Mouse (Mus musculus) CH12.LX (cell line): Measurements from ENCODE around the gene 9530077C05Rik. TPM values are rescaled to one million over a fixed set of nuclear protein-coding genes. Genes with fewer than 3 reads are reported as not detected.

Experiments
- DNase-seq: peaks from one replicate; pipeline ENCODE4 v3.0.0-alpha.2; 2013; ENCODE audit errors: extremely low read depth
- H3K27ac ChIP-seq: 2 replicates; pipeline ENCODE4 v1.5.1; 2012; ENCODE audit warnings: low read depth, mild to moderate bottlenecking, control low read depth, moderate library complexity; ENCODE audit not compliant: insufficient read depth
- H3K27me3 ChIP-seq: replicated peaks from 2 replicates; pipeline ENCODE3; 2012; ENCODE audit warnings: inconsistent platforms
- H3K36me3 ChIP-seq, 2 experiments: replicated peaks in 1 of 2; 2 replicates each; pipeline versions ENCODE3 to v1.6.1; 2012; ENCODE audit warnings: inconsistent platforms in 1 of 2, low read length in 1 of 2, mild to moderate bottlenecking in 1 of 2, mixed read lengths in 1 of 2, moderate library complexity in 1 of 2; ENCODE audit not compliant: control insufficient read depth in 1 of 2, insufficient read depth in 1 of 2
- H3K4me1 ChIP-seq, 2 experiments: 2 replicates each; pipeline ENCODE4 v1.6.1; 2012; ENCODE audit warnings: inconsistent platforms in 1 of 2, moderate library complexity in 1 of 2; ENCODE audit not compliant: insufficient read depth in 2 of 2, control insufficient read depth in 1 of 2
- H3K4me2 ChIP-seq: 2 replicates; pipeline ENCODE4 v1.6.1; 2012; ENCODE audit warnings: low read depth, mild to moderate bottlenecking, control low read depth; ENCODE audit not compliant: poor library complexity, insufficient read depth, severe bottlenecking
- H3K4me3 ChIP-seq, 3 experiments: fragments of 150-350 bp in 1 of 3; sonication (generic) in 1 of 3; replicated peaks in 1 of 3; 2 replicates each; pipeline versions ENCODE3 to v1.5.1; 2011 to 2012; ENCODE audit warnings: low read depth in 2 of 3, low read length in 2 of 3, mild to moderate bottlenecking in 2 of 3, moderate library complexity in 2 of 3, control low read depth in 1 of 3, improper control_type of control experiment in 1 of 3, inconsistent platforms in 1 of 3, mixed read lengths in 1 of 3; ENCODE audit not compliant: poor library complexity in 1 of 3
- H3K79me2 ChIP-seq: replicated peaks from 2 replicates; pipeline ENCODE4 v1.6.1; 2012; ENCODE audit warnings: mild to moderate bottlenecking, moderate library complexity; ENCODE audit not compliant: control insufficient read depth, poor library complexity, insufficient read depth, severe bottlenecking; ENCODE audit errors: extremely low read depth
- H3K9ac ChIP-seq: 2 replicates; pipeline ENCODE4 v1.6.1; 2012; ENCODE audit warnings: low read depth, mild to moderate bottlenecking, control low read depth, moderate library complexity; ENCODE audit not compliant: insufficient read depth
- H3K9me3 ChIP-seq: replicated peaks from 2 replicates; pipeline ENCODE3; 2012; ENCODE audit warnings: low read length, inconsistent platforms, mixed read lengths
- CHD2 ChIP-seq: IDR thresholded peaks from 2 replicates; pipeline ENCODE4 v1.6.1; 2011; ENCODE audit warnings: low read length, improper control_type of control experiment
- CTCF ChIP-seq, 2 experiments: IDR thresholded peaks in 1 of 2; conservative IDR thresholded peaks in 1 of 2; 2 replicates each; pipeline ENCODE4 v1.5.1; 2011 to 2012; ENCODE audit warnings: low read depth in 2 of 2, low read length in 2 of 2, improper control_type of control experiment in 1 of 2, inconsistent platforms in 1 of 2, mild to moderate bottlenecking in 1 of 2, moderate library complexity in 1 of 2
- ELF1 ChIP-seq: IDR thresholded peaks from 2 replicates; pipeline ENCODE4 v1.6.1; 2014; ENCODE audit warnings: low read depth, mild to moderate bottlenecking, inconsistent platforms, low read length, improper control_type of control experiment
- ETS1 ChIP-seq: conservative IDR thresholded peaks from 2 replicates; pipeline ENCODE4 v1.6.1; 2012; ENCODE audit warnings: low read depth, mild to moderate bottlenecking, inconsistent platforms, low read length, improper control_type of control experiment, moderate library complexity
- HCFC1 ChIP-seq: IDR thresholded peaks from 2 replicates; pipeline ENCODE4 v1.6.1; 2012; ENCODE audit warnings: low read depth, mild to moderate bottlenecking, inconsistent platforms, low read length, improper control_type of control experiment
- MAFK ChIP-seq: IDR thresholded peaks from 2 replicates; pipeline ENCODE4 v1.6.1; 2011; ENCODE audit warnings: low read length, improper control_type of control experiment; ENCODE audit not compliant: insufficient replicate concordance
- MAZ ChIP-seq: IDR thresholded peaks from 2 replicates; pipeline ENCODE4 v1.6.1; 2012; ENCODE audit warnings: low read depth, mild to moderate bottlenecking, inconsistent platforms, low read length, improper control_type of control experiment, moderate library complexity
- POLR2AphosphoS2 ChIP-seq: IDR thresholded peaks from 2 replicates; pipeline ENCODE4 v1.6.1; 2011; ENCODE audit warnings: low read depth, low read length, improper control_type of control experiment
- RAD21 ChIP-seq: IDR thresholded peaks from 2 replicates; pipeline ENCODE4 v1.6.1; 2011; ENCODE audit warnings: low read depth, mild to moderate bottlenecking, low read length, improper control_type of control experiment, moderate library complexity
- RCOR1 ChIP-seq: conservative IDR thresholded peaks from 2 replicates; pipeline ENCODE4 v1.6.1; 2012; ENCODE audit warnings: low read depth, mild to moderate bottlenecking, inconsistent platforms, low read length, improper control_type of control experiment
- TBP ChIP-seq: conservative IDR thresholded peaks from 2 replicates; pipeline ENCODE4 v1.6.1; 2011; ENCODE audit warnings: low read depth, low read length, improper control_type of control experiment
- ZKSCAN1 ChIP-seq: IDR thresholded peaks from 2 replicates; pipeline ENCODE4 v1.6.1; 2012; ENCODE audit warnings: low read depth, inconsistent platforms, low read length, improper control_type of control experiment, borderline replicate concordance
- ZMIZ1 ChIP-seq: IDR thresholded peaks from 2 replicates; pipeline ENCODE4 v1.6.1; 2012; ENCODE audit warnings: low read depth, mild to moderate bottlenecking, inconsistent platforms, low read length, improper control_type of control experiment
- ZNF384 ChIP-seq: IDR thresholded peaks from 2 replicates; pipeline ENCODE4 v1.6.1; 2012; ENCODE audit warnings: low read depth, low read length, improper control_type of control experiment, inconsistent platforms
- dilution Hi-C: fragments of 300-500 bp; cut with MboI; formaldehyde crosslinking; loops from 2 replicates; pipeline ENCODE4 v1.14.3; 2020; ENCODE audit warnings: low sequenced_read_pairs; ENCODE audit not compliant: extremely low pct_unique_long_range_greater_than_20kb, extremely low pct_ligation_motif_present
- in situ Hi-C: fragments of 300-500 bp; cut with MboI; formaldehyde crosslinking; loops from 3 replicates; pipeline ENCODE4 v1.14.3; 2019; ENCODE audit warnings: low sequenced_read_pairs, low pct_ligation_motif_present, low pct_unique_long_range_greater_than_20kb, mixed read lengths
- polyA plus RNA-seq: library from polyadenylated mRNA; unstranded; fragments of >175 nt; gene quantifications from 2 replicates; pipeline ENCODE4 v1.2.1, GENCODE M21; 2012; ENCODE audit warnings: low read depth; ENCODE audit not compliant: insufficient read length
- total RNA-seq, 2 experiments: library from RNA; depleted of rRNA; stranded (reverse); fragments of 300-350 nt in 1 of 2; fragments of >200 nt in 1 of 2; gene quantifications; 2 replicates each; pipeline ENCODE4 v1.2.3; 2012 to 2014

Gene 9530077C05Rik
- total and polyA plus RNA-seq, 3 experiments: 0.71 to 1.4 (median 0.93) TPM

GRCm38 (mm10) chr9:22484562-22485308 is 73.4 kb downstream of the 9530077C05Rik start:
- in situ Hi-C loops: no loop called here
- no peak overlapping the region for H3K27ac ChIP-seq
- H3K9ac ChIP-seq: no peak overlapping the region
- no peaks in the 10 kb centered on the region for H3K27me3 ChIP-seq
- DNase-seq: no peak
- no peak overlapping the region for H3K4me2 ChIP-seq
- H3K9me3 ChIP-seq: no peaks in the 10 kb centered on the region
- H3K36me3 ChIP-seq: no peaks in the 10 kb centered on the region
- H3K4me1 ChIP-seq: no peaks in the 10 kb centered on the region
- TF ChIP-seq TBP (no peak), ZMIZ1 (no peak), CTCF (conservative IDR thresholded peaks at IDR 0.05 in 1 of 2, IDR thresholded peaks at IDR 0.05 in 1 of 2; ENCODE audit: low read depth in 2 of 2, low read length in 2 of 2) (no peak), ZNF384 (no peak), CHD2 (no peak), MAZ (no peak), RAD21 (no peak)
- TF ChIP-seq, all 38 proteins: peak for 0
- H3K4me3 ChIP-seq: no peak overlapping the region
- dilution Hi-C loops: no loop called here
- no peaks in the 10 kb centered on the region for H3K79me2 ChIP-seq

- H3K4me1 ChIP-seq: no peaks in the 10 kb centered on the region
- H3K9me3 ChIP-seq: no peaks in the 10 kb centered on the region
- H3K27ac ChIP-seq: no peak overlapping the region
- in situ Hi-C loops (no loop called here), dilution Hi-C loops (no loop called here)
- H3K27me3 ChIP-seq: no peaks in the 10 kb centered on the region
- H3K4me2 ChIP-seq: no peak overlapping the region
- no peak overlapping the region for H3K9ac ChIP-seq
- no peaks in the 10 kb centered on the region for H3K36me3 ChIP-seq
- TF ChIP-seq MAZ (no peak), ETS1 (no peak), CHD2 (no peak), HCFC1 (no peak), ZKSCAN1 (no peak), ELF1 (no peak), RCOR1 (no peak)
- H3K79me2 ChIP-seq: no peaks in the 10 kb centered on the region
- DNase-seq: no peak
- H3K4me3 ChIP-seq: no peak overlapping the region
These were observed 74.9 kb downstream of the 9530077C05Rik start for GRCm38 (mm10) chr9:22486211-22486610.

- no peak for DNase-seq
- no peaks in the 10 kb centered on the region for H3K79me2 ChIP-seq
- H3K4me2 ChIP-seq: no peak overlapping the region
- H3K27ac ChIP-seq: no peak overlapping the region
- TF ChIP-seq MAFK (no peak), HCFC1 (no peak), POLR2AphosphoS2 (no peak)
- no peaks in the 10 kb centered on the region for H3K4me1 ChIP-seq
- in situ Hi-C loops: no loop called here
- no peak overlapping the region for H3K4me3 ChIP-seq
- no peak overlapping the region for H3K9ac ChIP-seq
- no peaks in the 10 kb centered on the region for H3K36me3 ChIP-seq
- H3K9me3 ChIP-seq: no peaks in the 10 kb centered on the region
- dilution Hi-C loops: no loop called here
- H3K27me3 ChIP-seq: no peaks in the 10 kb centered on the region
These were observed 77.7 kb downstream of the 9530077C05Rik start for GRCm38 (mm10) chr9:22488963-22489362.

Other genes with a start within 250 kb of the 9530077C05Rik start
- gene Zfp872, start 223.4 kb upstream of the 9530077C05Rik start, total RNA-seq (2012; rRNA removed): not detected in 2 replicates
- not detected in 2 replicates for gene Zfp872, start 223.4 kb upstream of the 9530077C05Rik start, total RNA-seq (2014; rRNA removed)
- gene Zfp872, start 223.4 kb upstream of the 9530077C05Rik start, polyA plus RNA-seq: not detected in 2 replicates
- gene Zfp809, start 185.8 kb upstream of the 9530077C05Rik start, total RNA-seq (2012; rRNA removed): 14.0 and 14.2 TPM in 2 replicates
- gene Zfp809, start 185.8 kb upstream of the 9530077C05Rik start, total RNA-seq (2014; rRNA removed): 11.4 and 13.9 TPM in 2 replicates
- 23.8 and 24.1 TPM in 2 replicates for gene Zfp809, start 185.8 kb upstream of the 9530077C05Rik start, polyA plus RNA-seq
- gene Zfp599, start 151.6 kb upstream of the 9530077C05Rik start, total RNA-seq (2012; rRNA removed): 2.2 and 2.9 TPM in 2 replicates
- 2.3 and 2.4 TPM in 2 replicates for gene Zfp599, start 151.6 kb upstream of the 9530077C05Rik start, total RNA-seq (2014; rRNA removed)
- gene Zfp599, start 151.6 kb upstream of the 9530077C05Rik start, polyA plus RNA-seq: 1.7 and 2.1 TPM in 2 replicates
- gene Zfp810, start 103.9 kb upstream of the 9530077C05Rik start, total RNA-seq (2012; rRNA removed): 7.1 and 7.2 TPM in 2 replicates
- gene Zfp810, start 103.9 kb upstream of the 9530077C05Rik start, total RNA-seq (2014; rRNA removed): 7.5 and 9.7 TPM in 2 replicates
- gene Zfp810, start 103.9 kb upstream of the 9530077C05Rik start, polyA plus RNA-seq: 4.0 and 4.3 TPM in 2 replicates
- 12.2 and 14.6 TPM in 2 replicates for gene Anln, start 22.3 kb upstream of the 9530077C05Rik start, total RNA-seq (2012; rRNA removed)
- gene Anln, start 22.3 kb upstream of the 9530077C05Rik start, total RNA-seq (2014; rRNA removed): 15.7 and 16.2 TPM in 2 replicates
- 12.3 and 14.9 TPM in 2 replicates for gene Anln, start 22.3 kb upstream of the 9530077C05Rik start, polyA plus RNA-seq
- gene Gm17545, start 42.8 kb downstream of the 9530077C05Rik start, total RNA-seq (2012; rRNA removed): not detected in 2 replicates
- not detected in 2 replicates for gene Gm17545, start 42.8 kb downstream of the 9530077C05Rik start, total RNA-seq (2014; rRNA removed)
- not detected in 2 replicates for gene Gm17545, start 42.8 kb downstream of the 9530077C05Rik start, polyA plus RNA-seq
- gene Rp9, start 58.2 kb downstream of the 9530077C05Rik start, total RNA-seq (2012; rRNA removed): 75.5 and 86.9 TPM in 2 replicates
- 64.2 and 82.1 TPM in 2 replicates for gene Rp9, start 58.2 kb downstream of the 9530077C05Rik start, total RNA-seq (2014; rRNA removed)
- gene Rp9, start 58.2 kb downstream of the 9530077C05Rik start, polyA plus RNA-seq: 75.9 and 85.0 TPM in 2 replicates
- 8.1 and 9.1 TPM in 2 replicates for gene Bbs9, start 64.2 kb downstream of the 9530077C05Rik start, total RNA-seq (2012; rRNA removed)
- 7.8 and 8.5 TPM in 2 replicates for gene Bbs9, start 64.2 kb downstream of the 9530077C05Rik start, total RNA-seq (2014; rRNA removed)
- 6.9 and 8.5 TPM in 2 replicates for gene Bbs9, start 64.2 kb downstream of the 9530077C05Rik start, polyA plus RNA-seq